Comparison of ENCODE assay signal across 8 mouse cellular contexts in the genomic region with DNA sequence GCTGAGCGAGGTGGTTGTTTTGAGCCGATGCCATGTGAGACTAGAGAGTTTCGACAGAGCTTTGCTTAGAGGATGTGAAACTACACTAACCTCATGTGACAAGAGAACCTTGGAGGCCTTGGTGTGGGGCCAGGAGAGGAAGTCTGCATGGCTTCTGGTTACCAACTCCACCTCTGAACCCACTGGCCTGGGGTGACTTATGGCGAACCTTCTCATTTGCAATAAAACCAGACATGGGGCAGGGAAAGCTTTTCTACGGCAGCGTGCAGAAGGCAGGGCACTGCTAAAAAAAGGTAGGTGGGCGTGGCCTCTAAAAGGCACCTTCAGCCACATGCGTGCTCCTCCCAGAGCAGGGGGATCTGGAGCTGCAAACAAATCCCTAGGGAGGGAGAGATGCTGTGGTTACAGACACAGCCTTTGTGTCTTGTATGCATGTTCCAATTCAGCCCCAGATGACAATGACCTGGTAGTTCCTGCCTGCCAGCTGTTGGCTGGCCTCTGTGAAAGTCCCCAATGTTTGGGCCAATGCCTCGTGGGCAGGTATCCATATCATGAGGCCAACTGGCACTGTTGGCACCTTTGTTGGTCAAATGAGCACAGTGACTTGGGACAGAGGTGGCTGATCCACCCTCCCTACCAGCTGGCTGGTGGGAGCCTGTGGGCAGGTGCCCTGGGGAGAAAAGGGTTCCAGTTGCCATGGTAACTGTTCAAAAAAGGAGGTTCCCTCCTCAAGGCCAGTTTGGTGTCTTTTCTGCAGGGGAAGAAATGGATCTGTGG.
DNase-seq lines count a peak whose midpoint lies in the region; ATAC-seq and TF ChIP-seq lines count a peak whose summit lies in the region.

No protein-coding gene starts in this region.

- ATAC-seq in intestine, postnatal 0 days = peak; percentile 73
- ATAC-seq in liver, embryonic 14.5 days (ENCODE audit: insufficient read depth) = no peak

- no peak overlapping the region for H3K4me3 ChIP-seq in intestine, postnatal 0 days (ENCODE audit: low read depth, low read length)
- H3K4me3 ChIP-seq in liver, embryonic 14.5 days (ENCODE audit: insufficient read depth in 1 of 2, low read depth in 2 of 2, low read length in 2 of 2) = no peak overlapping the region

- H3K9me3 ChIP-seq in intestine, postnatal 0 days (ENCODE audit: control insufficient read depth) = no peaks in the 10 kb centered on the region
- no peaks in the 10 kb centered on the region for H3K9me3 ChIP-seq in liver, embryonic 14.5 days (ENCODE audit: control insufficient read depth, low read length)

- no peak overlapping the region for H3K9ac ChIP-seq in intestine, postnatal 0 days (ENCODE audit: low read depth, low read length)
- peak overlapping the region; percentile 34; the same call in 1 of the 2 replicates for H3K9ac ChIP-seq in liver, embryonic 14.5 days (replicated peaks)

- no peaks in the 10 kb centered on the region for H3K36me3 ChIP-seq in intestine, postnatal 0 days (ENCODE audit: control insufficient read depth, insufficient read depth)
- H3K36me3 ChIP-seq in liver, embryonic 14.5 days (replicated peaks; ENCODE audit: control insufficient read depth, insufficient read depth, low read depth) = no peaks in the 10 kb centered on the region

- intact Hi-C loops in gastrocnemius, postnatal 36 days (cut with DNase I) = no loop called here

- no peak overlapping the region for H3K27ac ChIP-seq in intestine, postnatal 0 days (ENCODE audit: low read depth, low read length)
- peak overlapping the region; percentile 60 for H3K27ac ChIP-seq in liver, embryonic 14.5 days

- TF ChIP-seq CTCF in intestine, postnatal 0 days (IDR thresholded peaks at IDR 0.05; ENCODE audit: low read depth) = no peak
- no peak for TF ChIP-seq CTCF in liver, embryonic 14.5 days (IDR thresholded peaks at IDR 0.05; ENCODE audit: low read depth)

- 42% methylated on average over 9 of the region's 9 CpGs for WGBS in intestine, postnatal 0 days
- 30% methylated on average over 9 of the region's 9 CpGs for WGBS in liver, embryonic 14.5 days (ENCODE audit: insufficient replicate concordance)

- 0 out of 2 replicates have a peak, but pooled peaks cover 4% of the 10 kb centered on the region for H3K4me1 ChIP-seq in intestine, postnatal 0 days (replicated peaks; ENCODE audit: control insufficient read depth, insufficient read depth, low read length)
- peaks cover 67 to 68% of the 10 kb centered on the region in 2 experiments for H3K4me1 ChIP-seq in liver, embryonic 14.5 days (replicated peaks; ENCODE audit: control insufficient read depth in 2 of 2, insufficient read depth in 2 of 2, low read length in 1 of 2)

- no peaks in the 10 kb centered on the region for H3K27me3 ChIP-seq in intestine, postnatal 0 days (replicated peaks; ENCODE audit: control insufficient read depth, insufficient read depth, low read length)
- no peaks in the 10 kb centered on the region for H3K27me3 ChIP-seq in liver, embryonic 14.5 days (ENCODE audit: control insufficient read depth, insufficient read depth, low read length)

- DNase-seq in layer of hippocampus, adult 11-12 months (ENCODE audit: low spot score) = peak; percentile 70
- no peak for DNase-seq in layer of hippocampus, postnatal 25 days (ENCODE audit: extremely low spot score in 1 of 2, low spot score in 1 of 2)
- peak; percentile 80 for DNase-seq in adrenal gland, adult 2 months
- peak; percentile 23 to 39 for DNase-seq in gastrocnemius, postnatal 36 days
- peak in 1 of 3 experiments; percentile 44 for DNase-seq in liver, embryonic 14.5 days (ENCODE audit: low read depth in 3 of 3, low spot score in 3 of 3)
- DNase-seq in right cerebral cortex, postnatal 10 days (ENCODE audit: low spot score in 2 of 2) = peak; percentile 63 to 71
- no peak for DNase-seq in embryo, embryonic 11 days

- 0 out of 2 replicates have a peak overlapping the region, but pooled peaks have one; percentile 6 for H3K4me2 ChIP-seq in intestine, postnatal 0 days (replicated peaks; ENCODE audit: low read depth)
- peak overlapping the region; percentile 29; the same call in 1 of the 2 replicates for H3K4me2 ChIP-seq in liver, embryonic 14.5 days (ENCODE audit: low read depth)

- TF ChIP-seq EP300 in liver, embryonic 14.5 days (IDR thresholded peaks at IDR 0.05; ENCODE audit: low read depth) = no peak

Comparison
In these comparisons a context has a peak if more than half of its experiments do, and no peak if none do; other contexts are left out.
1. DNase-seq: peak in layer of hippocampus, adult 11-12 months (single experiment), adrenal gland, adult 2 months (single experiment), gastrocnemius, postnatal 36 days (2 of 2) and right cerebral cortex, postnatal 10 days (2 of 2); none in layer of hippocampus, postnatal 25 days (0 of 2) and embryo, embryonic 11 days (single experiment).